ENCODE assay signal across 25 mouse cellular contexts in genomic region chr11:52493336-52493735, GRCm38 (mm10).
DNase-seq lines count a peak whose midpoint lies in the region; ATAC-seq lines count a peak whose summit lies in the region.
"Had no signal": no experiment of that assay in that cellular context is flagged by ENCODE, and none has a peak within 500 bp of the region (broad histone marks: within the 10 kb centered on the region; RNA-seq: fewer than 3 reads in every experiment).

No protein-coding gene starts in this region.

- H3K36me3 ChIP-seq in kidney, embryonic 14.5 days (ENCODE audit: control insufficient read depth, insufficient read depth, low read length), result no peaks in the 10 kb centered on the region
- H3K36me3 ChIP-seq: embryonic facial prominence, embryonic 10.5 days; G1E; heart, embryonic 10.5 days; heart, embryonic 15.5 days; hindbrain, embryonic 13.5 days had no signal

- H3K9me3 ChIP-seq in kidney, embryonic 14.5 days (ENCODE audit: control insufficient read depth, low read length), result no peaks in the 10 kb centered on the region
- H3K9me3 ChIP-seq: forebrain, embryonic 13.5 days; heart, embryonic 15.5 days had no signal

- no peak overlapping the region for H3K27ac ChIP-seq in kidney, embryonic 14.5 days (ENCODE audit: low read depth, low read length)
- H3K27ac ChIP-seq: embryonic facial prominence, embryonic 10.5 days; forebrain, embryonic 13.5 days; gastrocnemius, adult 2 months; heart, embryonic 10.5 days; heart, embryonic 15.5 days; hindbrain, embryonic 13.5 days; hindbrain, postnatal 0 days had no signal

- no peak overlapping the region for H3K9ac ChIP-seq in kidney, embryonic 14.5 days (ENCODE audit: low read depth, low read length)
- H3K9ac ChIP-seq: forebrain, embryonic 13.5 days; forebrain, postnatal 0 days; heart, embryonic 15.5 days; hindbrain, embryonic 13.5 days had no signal

- peak; percentile 17 to 30 for DNase-seq in cerebellum, postnatal 10 days
- peak; percentile 19 for DNase-seq in kidney, adult 18-20 months
- DNase-seq in kidney, postnatal 10 days, result peak; percentile 21
- DNase-seq in frontal cortex, postnatal 14 days (ENCODE audit: low spot score in 2 of 2), result no peak
- no peak for DNase-seq in thymus, postnatal 25 days
- DNase-seq: adrenal gland, adult 8-10 months; adrenal gland, postnatal 36 days; B cell, adult 2 months; cerebellum, adult 11 months; cerebellum, adult 8-10 months; forebrain, postnatal 0 days; gastrocnemius, adult 2 months; gastrocnemius, postnatal 25 days; heart, adult 18-20 months; heart, postnatal 14 days had no signal

- WGBS in kidney, embryonic 14.5 days, result 80% methylated on average over 6 of the region's 6 CpGs

- no peak overlapping the region for H3K4me2 ChIP-seq in kidney, embryonic 14.5 days (replicated peaks; ENCODE audit: low read depth, low read length)
- H3K4me2 ChIP-seq: forebrain, embryonic 13.5 days; heart, embryonic 15.5 days; hindbrain, embryonic 13.5 days had no signal

- no peaks in the 10 kb centered on the region for H3K4me1 ChIP-seq in kidney, embryonic 14.5 days (ENCODE audit: control insufficient read depth, insufficient read depth, low read length)
- H3K4me1 ChIP-seq: embryonic facial prominence, embryonic 10.5 days; forebrain, embryonic 13.5 days; heart, embryonic 10.5 days; heart, embryonic 15.5 days; hindbrain, embryonic 13.5 days had no signal

- no peak for ATAC-seq in cerebellum, adult (ENCODE audit: insufficient number of reproducible peaks, low FRiP score, low TSS enrichment)
- no peak for ATAC-seq in kidney, embryonic 14.5 days (ENCODE audit: low FRiP score, low TSS enrichment)
- ATAC-seq: CD4-positive, CD25-positive, alpha-beta regulatory T cell, adult 4 months; forebrain, embryonic 13.5 days; forebrain, postnatal 0 days; hindbrain, postnatal 0 days had no signal

- no peaks in the 10 kb centered on the region for H3K27me3 ChIP-seq in kidney, embryonic 14.5 days (ENCODE audit: control insufficient read depth, insufficient read depth, low read length)
- H3K27me3 ChIP-seq: forebrain, embryonic 13.5 days; heart, embryonic 15.5 days; hindbrain, embryonic 13.5 days had no signal

- H3K4me3 ChIP-seq in kidney, embryonic 14.5 days (ENCODE audit: low read length), result no peak overlapping the region
- H3K4me3 ChIP-seq: embryonic facial prominence, embryonic 10.5 days; forebrain, embryonic 13.5 days; gastrocnemius, adult 2 months; heart, embryonic 10.5 days; heart, embryonic 15.5 days; hindbrain, embryonic 13.5 days had no signal

Comparison
In these comparisons a context has a peak if more than half of its experiments do, and no peak if none do; other contexts are left out.
1. DNase-seq: peak in cerebellum, postnatal 10 days (2 of 2), kidney, adult 18-20 months (single experiment) and kidney, postnatal 10 days (single experiment); none in frontal cortex, postnatal 14 days (0 of 2) and thymus, postnatal 25 days (single experiment).